Mouse (Mus musculus): ENCODE measurements around the gene Scd2.

DNA sequence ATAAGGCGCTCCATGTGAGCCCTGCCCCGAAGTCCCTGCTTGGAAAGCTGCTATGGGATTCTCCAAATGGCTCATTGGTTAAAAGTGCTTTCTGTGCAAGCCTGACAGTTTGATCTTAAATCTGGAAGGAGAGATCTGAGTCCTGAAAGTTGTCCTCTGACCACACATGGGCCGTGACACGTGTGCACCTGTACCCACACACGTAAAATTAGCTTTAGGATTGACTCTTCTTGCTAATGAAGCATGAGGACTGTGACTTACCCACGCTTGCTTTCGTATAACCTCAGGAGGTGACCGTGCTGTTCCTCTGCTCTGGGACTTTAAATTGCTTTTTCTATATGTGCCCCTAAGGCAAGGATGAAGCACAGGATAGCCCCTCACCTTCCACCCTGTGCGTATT, 5.6 kb downstream of the Scd2 start:
- no peak for TF ChIP-seq CTCF (IDR thresholded peaks at IDR 0.05; ENCODE audit: low read depth)
- TF ChIP-seq EP300 (IDR thresholded peaks at IDR 0.05; ENCODE audit: low read depth) = no peak

All from liver, embryonic 14.5 days (tissue).